7 mouse cellular contexts compared by ENCODE assay signal in genomic region chr1:134955637-134956176, GRCm38 (mm10). TPM values are rescaled to one million over a fixed set of nuclear protein-coding genes. Genes with fewer than 3 reads are reported as not detected.
DNase-seq lines count a peak whose midpoint lies in the region; ATAC-seq lines count a peak whose summit lies in the region.

TSS of gene Ppp1r12b (minus strand) at chr1:134955942.

- peak within 1 kb of the TSS; percentile 78 for H3K9ac ChIP-seq in embryonic facial prominence, embryonic 12.5 days
- peak within 1 kb of the TSS; percentile 86 for H3K9ac ChIP-seq in limb, embryonic 11.5 days (ENCODE audit: low read length)
- peak within 1 kb of the TSS; percentile 82 for H3K9ac ChIP-seq in midbrain, embryonic 14.5 days (replicated peaks; ENCODE audit: low read length)

- peak within 1 kb of the TSS; percentile 89 for H3K27ac ChIP-seq in embryonic facial prominence, embryonic 12.5 days
- H3K27ac ChIP-seq in limb, embryonic 11.5 days (replicated peaks; ENCODE audit: low read depth, low read length): peak within 1 kb of the TSS; percentile 80
- H3K27ac ChIP-seq in midbrain, embryonic 14.5 days (replicated peaks; ENCODE audit: low read depth, low read length): peak within 1 kb of the TSS; percentile 93

- DNase-seq in adrenal gland, postnatal 25 days: peak; percentile 94
- peak; percentile 100 for DNase-seq in heart, adult 11 months
- peak; percentile 95 for DNase-seq in kidney, adult 18-20 months
- DNase-seq in limb, embryonic 11.5 days (ENCODE audit: low spot score): peak; percentile 94
- DNase-seq in midbrain, embryonic 14.5 days: peak; percentile 99
- DNase-seq in spleen, adult 18-20 months: peak; percentile 79 to 88

- H3K36me3 ChIP-seq in embryonic facial prominence, embryonic 12.5 days: no peaks in the 10 kb centered on the region
- H3K36me3 ChIP-seq in limb, embryonic 11.5 days (ENCODE audit: control insufficient read depth, insufficient read depth, low read length): no peaks in the 10 kb centered on the region
- no peaks in the 10 kb centered on the region for H3K36me3 ChIP-seq in midbrain, embryonic 14.5 days (ENCODE audit: control insufficient read depth, insufficient read depth, low read length)

- H3K4me1 ChIP-seq in embryonic facial prominence, embryonic 12.5 days: peaks cover 13% of the 10 kb centered on the region; the same call in 1 of the 2 replicates
- no peaks in the 10 kb centered on the region for H3K4me1 ChIP-seq in limb, embryonic 11.5 days (ENCODE audit: control insufficient read depth, insufficient read depth, low read length)
- H3K4me1 ChIP-seq in midbrain, embryonic 14.5 days (ENCODE audit: control insufficient read depth, insufficient read depth, low read length): peaks cover 14% of the 10 kb centered on the region

- under 1% methylated on average over 38 of the region's 39 CpGs for WGBS in embryonic facial prominence, embryonic 12.5 days
- WGBS in limb, embryonic 11.5 days: under 1% methylated on average over 39 of the region's 39 CpGs
- WGBS in midbrain, embryonic 14.5 days: under 1% methylated on average over 39 of the region's 39 CpGs

- H3K27me3 ChIP-seq in embryonic facial prominence, embryonic 12.5 days: no peaks in the 10 kb centered on the region
- H3K27me3 ChIP-seq in limb, embryonic 11.5 days (ENCODE audit: control insufficient read depth, insufficient read depth, low read length): no peaks in the 10 kb centered on the region
- no peaks in the 10 kb centered on the region for H3K27me3 ChIP-seq in midbrain, embryonic 14.5 days (ENCODE audit: control insufficient read depth, insufficient read depth, low read length)

- H3K9me3 ChIP-seq in embryonic facial prominence, embryonic 12.5 days: no peaks in the 10 kb centered on the region
- H3K9me3 ChIP-seq in limb, embryonic 11.5 days (ENCODE audit: control insufficient read depth, low read length): no peaks in the 10 kb centered on the region
- no peaks in the 10 kb centered on the region for H3K9me3 ChIP-seq in midbrain, embryonic 14.5 days (ENCODE audit: control insufficient read depth, low read length)

- H3K4me2 ChIP-seq in embryonic facial prominence, embryonic 12.5 days (replicated peaks): peak within 1 kb of the TSS; percentile 67
- H3K4me2 ChIP-seq in limb, embryonic 11.5 days (ENCODE audit: low read depth, severe bottlenecking): peak within 1 kb of the TSS; percentile 80
- peak within 1 kb of the TSS; percentile 78 for H3K4me2 ChIP-seq in midbrain, embryonic 14.5 days (ENCODE audit: low read length)

- peak; percentile 98 for ATAC-seq in embryonic facial prominence, embryonic 12.5 days (ENCODE audit: insufficient number of reproducible peaks, insufficient read depth, low FRiP score, low TSS enrichment)
- ATAC-seq in limb, embryonic 11.5 days (ENCODE audit: insufficient number of reproducible peaks, low FRiP score, low TSS enrichment, low read depth): peak; percentile 93
- ATAC-seq in midbrain, embryonic 14.5 days (ENCODE audit: low FRiP score, low TSS enrichment): peak; percentile 97

- H3K4me3 ChIP-seq in embryonic facial prominence, embryonic 12.5 days: peak within 1 kb of the TSS; percentile 71
- H3K4me3 ChIP-seq in limb, embryonic 11.5 days (ENCODE audit: low read depth, low read length): peak within 1 kb of the TSS; percentile 87
- H3K4me3 ChIP-seq in midbrain, embryonic 14.5 days (replicated peaks; ENCODE audit: low read depth, low read length): peak within 1 kb of the TSS; percentile 78

RNA-seq across cellular contexts. Expression of gene Ppp1r12b, which starts in this region (rescaled TPM):
- total RNA-seq in adrenal gland, postnatal 25 days (2021): 13.8 and 15.2 TPM in 2 replicates
- polyA plus RNA-seq in embryonic facial prominence, embryonic 12.5 days (2016; fragmentation: Nextera tagmentation; extraction: Ambion mirVana): 9.6 and 10.8 TPM in 2 replicates
- polyA plus RNA-seq in limb, embryonic 11.5 days (2014; fragmentation: Nextera tagmentation; extraction: Ambion mirVana): 6.3 and 6.4 TPM in 2 replicates
- 10.5 and 14.5 TPM in 2 replicates for polyA plus RNA-seq in midbrain, embryonic 14.5 days (2014; fragmentation: Nextera tagmentation; extraction: Ambion mirVana)

Comparison
In these comparisons a context has a peak if more than half of its experiments do, and no peak if none do; other contexts are left out.
1. Peak in every context shown above with its lines: DNase-seq, ATAC-seq, H3K4me3 ChIP-seq and H3K27ac ChIP-seq.